Mouse (Mus musculus): ENCODE measurements around the gene Aup1.

- TF ChIP-seq MAX (IDR thresholded peaks at IDR 0.05) (no peak), CTCF (IDR thresholded peaks at IDR 0.05; ENCODE audit: control insufficient read depth, insufficient read depth, insufficient read length) (no peak)
Measured at GRCm38 (mm10) chr6:83043561-83043960, 10.8 kb upstream of the Aup1 start.

Measured in C2C12 (cell line).